Mouse (Mus musculus) lung, embryonic 16.5 days (tissue): ENCODE measurements at regions not wholly inside any gene's neighbourhood (a gene's known extent, or its start where the extent isn't known, plus 50 kb on each side); places are given as distances from the start of the nearest gene placed in this dataset.

Experiments used
- ATAC-seq: fragments of 200-750 bp; cut with Nextera tagmentation; 2 replicates; pipeline ENCODE4 v1.8.0; 2017; ENCODE audit warnings: low read depth, mild to moderate bottlenecking, moderate library complexity
- H3K27ac ChIP-seq: fragments of 300-500 bp; sonication (generic); 2 replicates; pipeline ENCODE4 v1.5.1; 2014; ENCODE audit warnings: mild to moderate bottlenecking, control low read depth, low read length
- H3K27me3 ChIP-seq: fragments of 300-500 bp; sonication (generic); 2 replicates; pipeline ENCODE4 v1.6.1; 2014; ENCODE audit warnings: low read depth, low read length, mixed read lengths; ENCODE audit not compliant: control insufficient read depth, insufficient read depth
- H3K36me3 ChIP-seq: fragments of 300-500 bp; sonication (generic); 2 replicates; pipeline ENCODE4 v1.6.1; 2014; ENCODE audit warnings: low read length; ENCODE audit not compliant: control insufficient read depth, insufficient read depth
- H3K4me1 ChIP-seq: fragments of 300-500 bp; sonication (generic); replicated peaks from 2 replicates; pipeline ENCODE4 v1.6.1; 2014; ENCODE audit warnings: low read length, mixed read lengths; ENCODE audit not compliant: control insufficient read depth, insufficient read depth
- H3K4me2 ChIP-seq: fragments of 300-500 bp; sonication (generic); 2 replicates; pipeline ENCODE4 v1.6.1; 2014; ENCODE audit warnings: low read depth, low read length, control low read depth
- H3K4me3 ChIP-seq: fragments of 300-500 bp; sonication (generic); 2 replicates; pipeline ENCODE4 v1.5.1; 2014; ENCODE audit warnings: mild to moderate bottlenecking, low read length, control low read depth
- H3K9ac ChIP-seq: fragments of 300-500 bp; sonication (generic); 2 replicates; pipeline ENCODE4 v1.6.1; 2014; ENCODE audit warnings: low read length, control low read depth
- H3K9me3 ChIP-seq: fragments of 300-500 bp; sonication (generic); 2 replicates; pipeline ENCODE4 v1.6.1; 2016; ENCODE audit warnings: low read length; ENCODE audit not compliant: control insufficient read depth
- WGBS: fragments of 180-500 bp; shearing (Covaris S2); extraction: QIAGEN DNeasy Blood & Tissue Kit; methylation state at CpG from one replicate; pipeline ENCODE4 v1.1.7; 2014; 5-methylcytosine and 5-hydroxymethylcytosine counted together

- H3K4me1 ChIP-seq = no peaks in the 10 kb centered on the region
- no peak overlapping the region for H3K9ac ChIP-seq
- no peak overlapping the region for H3K4me3 ChIP-seq
- no peak for ATAC-seq
- no peaks in the 10 kb centered on the region for H3K36me3 ChIP-seq
- no peak overlapping the region for H3K27ac ChIP-seq
- H3K9me3 ChIP-seq = no peaks in the 10 kb centered on the region
- H3K4me2 ChIP-seq = no peak overlapping the region
- no peaks in the 10 kb centered on the region for H3K27me3 ChIP-seq
- WGBS = 40% methylated on average over 7 of the region's 7 CpGs
Measured at GRCm38 (mm10) chr11:24689807-24690333, 612.0 kb downstream of the Bcl11a start.

GRCm38 (mm10) chr11:24693926-24694325, 616.1 kb downstream of the Bcl11a start:
- WGBS = 88% methylated on average over 6 of the region's 6 CpGs
- no peaks in the 10 kb centered on the region; the same call in 1 of the 2 replicates for H3K27me3 ChIP-seq

GRCm38 (mm10) chr11:24695010-24695720, 617.3 kb downstream of the Bcl11a start:
- no peak overlapping the region for H3K4me3 ChIP-seq
- H3K4me1 ChIP-seq = no peaks in the 10 kb centered on the region
- H3K4me2 ChIP-seq = no peak overlapping the region
- H3K9ac ChIP-seq = no peak overlapping the region
- no peaks in the 10 kb centered on the region; the same call in 1 of the 2 replicates for H3K27me3 ChIP-seq
- no peak overlapping the region for H3K27ac ChIP-seq
- no peak for ATAC-seq
- no peaks in the 10 kb centered on the region for H3K36me3 ChIP-seq
- WGBS = 44% methylated on average over 5 of the region's 5 CpGs
- no peaks in the 10 kb centered on the region for H3K9me3 ChIP-seq

More at GRCm38 (mm10) chr11:24693926-24694325, 616.1 kb downstream of the Bcl11a start:
- Histone ChIP-seq H3K9ac (no peak overlapping the region), H3K4me3 (no peak overlapping the region), H3K36me3 (no peaks in the 10 kb centered on the region), H3K4me2 (no peak overlapping the region), H3K9me3 (no peaks in the 10 kb centered on the region), H3K4me1 (no peaks in the 10 kb centered on the region), H3K27ac (no peak overlapping the region)
- ATAC-seq = no peak

DNA sequence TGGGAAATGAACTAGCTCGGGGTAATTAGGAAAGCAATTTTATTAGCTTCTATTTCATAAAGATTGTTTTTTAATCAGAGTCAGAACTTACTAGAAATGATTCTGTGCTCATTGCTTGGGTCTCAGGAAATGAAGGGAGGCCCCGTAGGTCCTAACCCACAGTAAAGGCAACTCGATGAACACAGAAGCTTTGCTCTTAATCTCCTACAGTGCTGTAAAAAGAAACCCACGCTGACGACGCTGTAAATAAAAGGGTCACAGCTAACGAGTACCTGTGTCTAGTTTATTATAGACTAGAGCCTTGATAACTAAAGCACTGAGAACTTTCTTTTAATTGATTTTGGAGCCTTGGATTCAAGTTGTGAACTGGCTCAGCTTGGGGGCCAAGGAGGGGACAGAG, 618.7 kb downstream of the Bcl11a start:
- no peak overlapping the region for H3K4me2 ChIP-seq
- no peaks in the 10 kb centered on the region; the same call in 1 of the 2 replicates for H3K27me3 ChIP-seq
- no peak overlapping the region for H3K9ac ChIP-seq
- ATAC-seq = no peak
- no peaks in the 10 kb centered on the region for H3K9me3 ChIP-seq
- no peak overlapping the region for H3K4me3 ChIP-seq
- H3K27ac ChIP-seq = no peak overlapping the region
- H3K36me3 ChIP-seq = no peaks in the 10 kb centered on the region
- no peaks in the 10 kb centered on the region for H3K4me1 ChIP-seq
- WGBS = 46% methylated on average over 7 of the region's 7 CpGs

DNA sequence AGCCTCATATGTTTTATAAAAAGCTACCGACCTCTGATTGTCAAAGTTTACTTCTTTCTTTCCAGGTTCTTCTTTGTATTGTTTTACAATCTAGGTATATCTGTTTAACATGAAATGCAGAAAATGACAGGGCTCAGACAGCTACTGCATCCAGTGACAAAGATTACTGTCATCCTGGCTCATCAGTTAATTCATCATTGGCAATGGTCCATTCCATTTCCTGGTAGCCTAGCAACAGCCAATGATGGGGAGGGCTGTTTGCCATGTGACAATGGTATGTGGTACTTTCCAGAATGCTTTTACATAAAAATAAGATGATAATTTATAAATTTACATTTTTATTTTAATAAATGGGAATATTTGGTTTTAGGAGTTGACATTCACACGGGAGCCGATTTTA, 630.9 kb downstream of the Bcl11a start:
- no peak overlapping the region for H3K27ac ChIP-seq
- no peak overlapping the region for H3K9ac ChIP-seq
- no peaks in the 10 kb centered on the region for H3K36me3 ChIP-seq
- ATAC-seq = no peak
- no peak overlapping the region for H3K4me2 ChIP-seq
- no peak overlapping the region for H3K4me3 ChIP-seq
- H3K4me1 ChIP-seq = no peaks in the 10 kb centered on the region
- H3K27me3 ChIP-seq = no peaks in the 10 kb centered on the region
- 80% methylated on average over 3 of the region's 3 CpGs for WGBS
- no peaks in the 10 kb centered on the region for H3K9me3 ChIP-seq

DNA sequence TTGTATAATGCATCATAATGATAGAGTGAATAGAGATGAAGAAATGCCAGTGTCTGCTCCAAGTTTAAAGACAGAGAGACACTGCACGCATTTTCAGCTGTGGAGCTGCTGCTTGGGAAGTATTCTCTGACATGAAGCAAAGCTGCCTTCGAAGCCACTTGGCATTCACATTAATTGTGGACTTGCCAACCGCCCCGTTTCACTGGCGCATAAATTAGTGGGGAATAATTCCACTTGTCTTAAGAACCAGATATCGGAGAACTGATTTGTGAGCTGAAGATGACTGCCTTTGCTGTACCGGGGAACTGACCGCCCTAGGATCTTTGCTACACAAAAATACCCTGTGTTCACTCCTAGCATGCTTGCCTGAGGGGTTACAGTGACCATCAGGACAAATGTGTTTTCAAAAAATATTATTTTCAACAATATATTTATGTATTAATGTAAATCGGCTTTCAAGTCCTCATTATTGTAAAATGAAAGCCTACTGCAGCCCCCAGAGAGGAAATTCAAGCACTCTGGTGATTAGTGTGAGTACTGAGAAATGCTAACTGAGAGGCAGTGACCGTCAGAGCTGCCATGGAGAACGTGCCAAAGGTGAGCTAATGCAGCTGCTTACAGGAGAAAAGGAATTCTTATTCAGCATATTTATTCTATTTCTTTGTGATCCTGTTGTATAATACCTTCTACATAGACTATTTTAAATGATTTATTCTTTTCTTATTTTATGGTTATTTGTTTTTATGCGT, 638.9 kb downstream of the Bcl11a start:
- H3K4me3 ChIP-seq = no peak overlapping the region
- ATAC-seq = no peak
- 60% methylated on average over 12 of the region's 12 CpGs for WGBS
- H3K9ac ChIP-seq = no peak overlapping the region
- no peaks in the 10 kb centered on the region for H3K27me3 ChIP-seq
- no peak overlapping the region for H3K27ac ChIP-seq
- no peaks in the 10 kb centered on the region for H3K4me1 ChIP-seq
- H3K4me2 ChIP-seq = no peak overlapping the region
- H3K36me3 ChIP-seq = no peaks in the 10 kb centered on the region
- no peaks in the 10 kb centered on the region for H3K9me3 ChIP-seq

DNA sequence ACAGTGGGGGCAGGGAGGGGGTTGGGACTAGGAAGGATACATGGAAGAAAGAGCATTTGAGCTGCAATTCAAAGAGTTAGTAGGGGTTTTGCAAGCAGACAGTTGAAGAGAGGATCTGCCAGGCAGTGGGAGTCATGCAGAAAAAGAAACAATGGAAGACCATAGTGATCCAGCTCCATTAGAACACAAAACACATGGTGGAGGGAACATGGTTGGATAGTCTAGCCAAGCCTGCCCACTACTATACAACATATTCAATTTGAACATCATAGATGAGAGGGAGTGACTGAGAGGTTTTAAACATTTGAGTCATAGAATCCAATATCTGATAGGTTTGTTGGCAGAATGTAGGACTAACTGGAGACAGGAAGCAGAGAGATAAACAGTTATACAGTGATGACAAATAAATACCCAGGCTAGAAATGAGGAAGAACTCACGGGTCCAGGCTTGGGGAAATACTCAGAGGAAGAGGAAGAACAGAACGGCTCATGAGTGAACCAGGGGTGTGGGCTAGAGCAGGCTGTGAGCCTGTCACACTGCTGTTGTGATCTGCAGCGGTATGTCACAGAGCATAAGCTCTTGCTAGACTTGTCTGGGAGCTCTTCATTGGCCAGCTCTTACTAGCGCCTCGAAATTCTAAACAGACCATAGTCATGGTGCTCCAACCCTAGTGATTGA, 646.5 kb downstream of the Bcl11a start:
- Histone ChIP-seq H3K9me3 (no peaks in the 10 kb centered on the region), H3K4me3 (no peak overlapping the region), H3K9ac (no peak overlapping the region), H3K27ac (no peak overlapping the region), H3K4me1 (no peaks in the 10 kb centered on the region), H3K27me3 (no peaks in the 10 kb centered on the region), H3K4me2 (no peak overlapping the region), H3K36me3 (no peaks in the 10 kb centered on the region)
- 48% methylated on average over 5 of the region's 5 CpGs for WGBS
- ATAC-seq = no peak

GRCm38 (mm10) chr11:24726331-24726730, 648.5 kb downstream of the Bcl11a start:
- Histone ChIP-seq H3K4me1 (no peaks in the 10 kb centered on the region), H3K9me3 (no peaks in the 10 kb centered on the region), H3K4me2 (no peak overlapping the region), H3K4me3 (no peak overlapping the region), H3K27ac (no peak overlapping the region), H3K36me3 (no peaks in the 10 kb centered on the region), H3K27me3 (no peaks in the 10 kb centered on the region), H3K9ac (no peak overlapping the region)
- no peak for ATAC-seq
- WGBS = 50% methylated on average over 3 of the region's 3 CpGs

DNA sequence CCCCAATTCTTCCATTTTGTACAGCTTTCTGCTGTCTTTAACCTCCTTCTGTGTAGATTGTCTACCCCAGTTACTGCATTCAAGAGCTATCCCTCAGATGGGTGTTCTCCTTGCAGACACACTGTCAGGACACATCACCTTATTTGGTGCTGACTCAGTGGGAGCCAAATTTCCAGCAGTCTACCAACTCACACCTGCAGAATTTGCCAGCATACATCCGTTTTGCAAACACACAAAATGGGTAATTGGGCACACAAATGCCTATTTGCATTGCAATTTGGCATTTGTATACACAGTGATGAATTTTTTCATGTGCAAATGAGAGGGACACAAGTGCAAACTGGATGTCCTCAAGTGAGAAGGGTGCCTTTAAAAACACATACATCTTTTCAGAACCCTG, 649.5 kb downstream of the Bcl11a start:
- Histone ChIP-seq H3K9ac (no peak overlapping the region), H3K4me1 (no peaks in the 10 kb centered on the region), H3K9me3 (no peaks in the 10 kb centered on the region), H3K36me3 (no peaks in the 10 kb centered on the region), H3K27me3 (no peaks in the 10 kb centered on the region), H3K4me3 (no peak overlapping the region), H3K27ac (no peak overlapping the region), H3K4me2 (no peak overlapping the region)
- no peak for ATAC-seq
- WGBS = 27% methylated on average over 1 of the region's 1 CpGs
